Mouse (Mus musculus) lung, embryonic 15.5 days (tissue): ENCODE data around the gene Fgfr2. TPM values are rescaled to one million over a fixed set of nuclear protein-coding genes. Genes with fewer than 3 reads are reported as not detected.

Experiments
- ATAC-seq: fragments of 200-750 bp; cut with Nextera tagmentation; 2 replicates; pipeline ENCODE4 v1.8.0; 2017; ENCODE audit warnings: moderate number of reproducible peaks, borderline replicate concordance; ENCODE audit not compliant: low FRiP score, low TSS enrichment; ENCODE audit errors: extremely low read depth
- H3K27ac ChIP-seq: fragments of 300-500 bp; sonication (generic); 2 replicates; pipeline ENCODE4 v1.5.1; 2015; ENCODE audit warnings: moderate library complexity, mild to moderate bottlenecking, inconsistent platforms
- H3K27me3 ChIP-seq: fragments of 300-500 bp; sonication (generic); 2 replicates; pipeline ENCODE4 v1.6.1; 2015; ENCODE audit warnings: inconsistent platforms
- H3K36me3 ChIP-seq: fragments of 300-500 bp; sonication (generic); 2 replicates; pipeline ENCODE4 v1.6.1; 2015; ENCODE audit warnings: inconsistent platforms
- H3K4me1 ChIP-seq: fragments of 300-500 bp; sonication (generic); 2 replicates; pipeline ENCODE4 v1.6.1; 2015; ENCODE audit warnings: inconsistent platforms
- H3K4me2 ChIP-seq: fragments of 300-500 bp; sonication (generic); 2 replicates; pipeline ENCODE4 v1.6.1; 2015; ENCODE audit warnings: inconsistent platforms, mild to moderate bottlenecking, moderate library complexity
- H3K4me3 ChIP-seq: fragments of 300-500 bp; sonication (generic); 2 replicates; pipeline ENCODE4 v1.5.1; 2015; ENCODE audit warnings: mild to moderate bottlenecking, inconsistent platforms
- H3K9ac ChIP-seq: fragments of 300-500 bp; sonication (generic); 2 replicates; pipeline ENCODE4 v1.6.1; 2015; ENCODE audit warnings: inconsistent platforms
- H3K9me3 ChIP-seq: fragments of 300-500 bp; sonication (generic); 2 replicates; pipeline ENCODE4 v1.6.1; 2016; ENCODE audit warnings: inconsistent platforms
- WGBS: fragments of 180-500 bp; shearing (Covaris S2); methylation state at CpG from one replicate; pipeline ENCODE4 v1.1.7; 2015; 5-methylcytosine and 5-hydroxymethylcytosine counted together
- polyA plus RNA-seq: library from polyadenylated mRNA; unstranded; fragments of >200 nt; fragmentation: Nextera tagmentation; extraction: Ambion mirVana; gene quantifications from 2 replicates; pipeline ENCODE4 v1.2.1, GENCODE M21; 2015

Gene Fgfr2
- polyA plus RNA-seq, 1 experiment from 2014 or later: 160 TPM

DNA sequence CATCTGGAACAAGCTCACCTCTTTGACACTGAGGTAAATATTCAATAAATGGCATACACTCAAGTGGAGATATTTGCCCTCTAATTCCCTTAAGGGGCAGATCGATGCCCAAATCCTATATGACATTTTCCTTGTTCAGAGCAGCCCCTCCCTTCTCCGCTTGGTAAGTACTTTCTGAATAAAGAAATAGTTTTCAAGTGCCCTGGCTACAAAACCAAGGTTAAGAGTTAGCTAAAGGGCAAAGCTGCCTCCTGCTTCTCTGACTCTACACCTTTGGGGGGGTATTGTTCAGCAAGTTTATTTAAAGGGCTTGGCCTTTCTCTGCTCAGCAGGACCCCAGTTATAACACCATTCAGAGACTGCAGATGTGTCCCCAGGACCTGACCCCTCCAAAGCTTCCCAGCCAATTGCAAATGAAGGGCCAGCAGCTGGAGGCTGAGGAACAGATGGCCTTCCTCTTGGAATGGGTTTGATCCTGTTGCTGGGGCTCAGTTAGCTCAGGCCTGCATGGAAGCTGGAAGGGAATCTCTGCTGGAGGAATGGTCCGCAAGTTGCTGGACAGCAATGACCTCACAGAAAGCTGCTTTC lies 2871.1 kb downstream of the Fgfr2 start:
- Histone ChIP-seq H3K36me3 (no peaks in the 10 kb centered on the region; the same call in 1 of the 2 replicates), H3K27ac (peak overlapping the region; percentile 69), H3K27me3 (no peaks in the 10 kb centered on the region), H3K9ac (no peak overlapping the region; the same call in 1 of the 2 replicates), H3K9me3 (no peaks in the 10 kb centered on the region), H3K4me3 (no peak overlapping the region), H3K4me1 (peaks cover 95% of the 10 kb centered on the region), H3K4me2 (no peak overlapping the region; the same call in 1 of the 2 replicates)
- WGBS: 54% methylated on average over 3 of the region's 3 CpGs
- ATAC-seq: no peak

DNA sequence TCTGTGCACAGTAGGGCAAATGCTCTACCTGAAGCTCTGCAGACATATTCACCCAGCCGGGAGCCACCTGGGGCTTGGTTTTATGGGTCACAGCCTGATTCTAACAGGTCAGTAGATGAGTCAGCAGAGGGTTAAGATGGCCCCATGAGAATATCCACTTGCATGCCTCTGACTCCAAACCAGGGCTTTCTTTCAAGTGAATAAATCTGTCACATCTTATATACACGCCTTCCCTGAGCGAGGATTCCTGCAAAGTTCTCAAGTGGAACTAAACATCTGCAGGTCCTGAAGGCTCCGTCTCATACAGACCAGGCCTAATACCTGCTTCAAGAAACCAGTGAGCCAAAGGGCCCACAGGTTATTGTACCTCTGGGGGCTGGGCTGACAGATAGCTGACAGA lies 2872.2 kb downstream of the Fgfr2 start:
- Histone ChIP-seq H3K4me1 (peaks cover 95% of the 10 kb centered on the region), H3K9ac (peak overlapping the region; percentile 21; the same call in 1 of the 2 replicates), H3K4me2 (peak overlapping the region; percentile 21; the same call in 1 of the 2 replicates), H3K9me3 (no peaks in the 10 kb centered on the region), H3K27me3 (no peaks in the 10 kb centered on the region), H3K27ac (peak overlapping the region; percentile 54; the same call in 1 of the 2 replicates), H3K36me3 (no peaks in the 10 kb centered on the region; the same call in 1 of the 2 replicates), H3K4me3 (no peak overlapping the region)
- 60% methylated on average over 4 of the region's 4 CpGs for WGBS
- ATAC-seq: no peak

DNA sequence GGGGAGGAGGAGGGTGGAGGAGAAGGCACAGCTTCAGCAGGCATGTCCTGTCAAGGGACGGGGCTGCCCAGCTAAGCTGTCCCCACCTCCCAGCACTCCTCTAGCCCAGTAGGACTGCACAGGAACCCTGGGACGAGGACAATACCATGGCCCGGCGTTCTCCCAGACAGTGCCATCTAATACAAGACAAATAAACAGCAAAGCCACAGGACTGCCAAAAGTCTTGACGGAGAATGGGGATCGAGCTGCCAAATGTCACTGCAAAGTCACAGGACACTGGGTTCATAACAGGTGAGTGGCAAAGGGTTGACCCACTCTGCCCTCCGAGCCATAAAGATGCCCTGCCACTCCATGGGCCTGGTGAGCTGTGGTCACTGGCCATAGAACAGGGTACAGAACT lies 2874.7 kb downstream of the Fgfr2 start:
- WGBS: 43% methylated on average over 7 of the region's 7 CpGs

DNA sequence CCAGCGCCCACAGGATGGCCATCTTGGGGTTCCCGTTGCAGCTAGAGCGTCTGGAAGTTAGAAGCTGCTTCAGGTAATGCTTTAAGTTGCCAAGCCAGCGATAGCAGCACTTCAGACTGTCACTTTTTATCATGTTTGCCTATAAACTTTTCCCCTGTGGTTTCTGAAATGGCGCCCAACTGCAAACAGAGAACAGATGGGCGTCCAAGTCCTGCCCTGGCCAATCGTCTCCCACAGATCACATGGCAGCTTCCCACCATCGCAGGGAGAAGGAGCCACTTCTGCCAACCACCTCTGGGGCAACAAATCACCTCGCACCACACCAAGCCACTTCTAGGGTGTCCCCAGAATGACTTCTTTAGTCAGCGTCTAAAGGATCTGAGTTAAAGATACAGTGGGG lies 2875.3 kb downstream of the Fgfr2 start:
- Histone ChIP-seq H3K27ac (peak overlapping the region; percentile 34), H3K27me3 (no peaks in the 10 kb centered on the region), H3K36me3 (no peaks in the 10 kb centered on the region; the same call in 1 of the 2 replicates), H3K9me3 (no peaks in the 10 kb centered on the region), H3K4me1 (peaks cover 94% of the 10 kb centered on the region), H3K9ac (no peak overlapping the region), H3K4me2 (peak overlapping the region; percentile 26; the same call in 1 of the 2 replicates), H3K4me3 (no peak overlapping the region)
- 50% methylated on average over 10 of the region's 10 CpGs for WGBS
- no peak for ATAC-seq

More for the DNA sequence above, 2874.7 kb downstream of the Fgfr2 start:
- no peak overlapping the region for H3K4me3 ChIP-seq
- H3K9me3 ChIP-seq: no peaks in the 10 kb centered on the region
- H3K4me1 ChIP-seq: peaks cover 96% of the 10 kb centered on the region
- H3K9ac ChIP-seq: no peak overlapping the region
- peak overlapping the region; percentile 34; the same call in 1 of the 2 replicates for H3K27ac ChIP-seq
- no peak for ATAC-seq
- no peaks in the 10 kb centered on the region for H3K27me3 ChIP-seq
- no peaks in the 10 kb centered on the region; the same call in 1 of the 2 replicates for H3K36me3 ChIP-seq
- peak overlapping the region; percentile 6; the same call in 1 of the 2 replicates for H3K4me2 ChIP-seq

DNA sequence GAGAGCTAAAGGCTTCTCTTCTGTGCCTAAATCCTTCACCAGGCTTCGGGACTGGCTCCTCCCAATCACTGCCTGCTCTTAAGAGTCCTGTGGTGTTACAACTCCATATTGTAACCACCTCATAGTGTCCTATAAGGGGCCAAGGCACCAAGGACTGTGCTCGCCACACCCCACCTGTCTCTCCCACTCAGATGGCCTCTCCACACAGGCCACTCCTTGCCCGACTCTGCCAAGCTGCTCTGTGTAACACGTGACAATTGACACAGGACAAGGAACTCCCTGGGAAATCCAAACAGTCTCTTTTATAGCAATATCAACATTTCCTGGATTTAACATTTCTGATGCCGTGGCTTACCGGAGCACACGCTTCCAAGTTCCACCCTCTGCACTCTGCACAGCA lies 2876.7 kb downstream of the Fgfr2 start:
- H3K27ac ChIP-seq: peak overlapping the region; percentile 34
- peak overlapping the region; percentile 26; the same call in 1 of the 2 replicates for H3K4me2 ChIP-seq
- peak; percentile 81 for ATAC-seq
- H3K4me1 ChIP-seq: peaks cover 80% of the 10 kb centered on the region
- no peaks in the 10 kb centered on the region; the same call in 1 of the 2 replicates for H3K36me3 ChIP-seq
- no peaks in the 10 kb centered on the region for H3K9me3 ChIP-seq
- H3K27me3 ChIP-seq: no peaks in the 10 kb centered on the region
- 39% methylated on average over 7 of the region's 7 CpGs for WGBS
- H3K9ac ChIP-seq: no peak overlapping the region
- H3K4me3 ChIP-seq: no peak overlapping the region

DNA sequence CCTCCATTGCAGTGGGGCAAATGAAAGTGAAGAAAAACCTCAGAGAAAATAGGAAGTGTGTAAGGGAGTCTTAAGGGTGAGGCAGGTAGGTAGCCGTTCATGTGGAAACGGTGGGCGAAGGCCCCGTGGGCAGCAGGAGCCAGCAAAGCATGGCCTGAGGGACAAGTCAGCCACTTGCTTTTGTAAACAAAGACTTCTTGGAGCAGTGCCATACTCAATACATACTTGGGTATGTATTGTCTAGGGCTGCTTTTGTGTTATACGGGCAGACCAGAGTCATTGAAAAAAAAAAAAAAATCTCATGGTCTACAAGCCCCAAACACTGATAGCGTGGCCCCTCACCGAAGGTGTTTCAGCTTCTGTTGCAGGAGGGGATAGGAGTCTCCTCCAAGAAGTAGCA lies 2878.6 kb downstream of the Fgfr2 start:
- Histone ChIP-seq H3K9ac (no peak overlapping the region), H3K9me3 (no peaks in the 10 kb centered on the region), H3K4me2 (peak overlapping the region; percentile 13; the same call in 1 of the 2 replicates), H3K36me3 (peaks cover 3% of the 10 kb centered on the region; the same call in 1 of the 2 replicates), H3K27me3 (no peaks in the 10 kb centered on the region), H3K4me3 (no peak overlapping the region), H3K4me1 (peaks cover 63% of the 10 kb centered on the region), H3K27ac (peak overlapping the region; percentile 22; the same call in 1 of the 2 replicates)
- ATAC-seq: no peak
- 21% methylated on average over 7 of the region's 7 CpGs for WGBS

DNA sequence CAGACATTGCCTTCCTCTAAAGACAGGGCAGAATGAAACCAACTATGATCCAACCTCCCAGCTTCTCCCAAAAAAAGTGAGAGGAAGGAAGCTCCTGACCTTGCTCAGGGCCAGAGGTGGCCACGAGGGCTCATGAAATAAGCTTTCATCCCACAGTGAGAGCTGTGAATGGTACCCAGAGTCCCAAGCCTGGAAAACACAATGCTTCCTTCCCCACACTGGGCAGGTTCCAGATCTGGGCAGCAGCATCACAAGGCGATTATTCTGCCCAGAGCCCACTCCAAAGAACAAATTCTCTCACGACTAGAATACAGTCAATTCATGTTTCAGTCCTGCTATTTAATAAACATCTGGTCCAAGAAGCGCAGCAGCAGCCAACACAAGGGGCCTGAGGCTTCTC lies 2879.3 kb downstream of the Fgfr2 start:
- H3K27me3 ChIP-seq: no peaks in the 10 kb centered on the region
- H3K9ac ChIP-seq: no peak overlapping the region
- no peak overlapping the region for H3K4me3 ChIP-seq
- H3K4me2 ChIP-seq: no peak overlapping the region
- H3K36me3 ChIP-seq: peaks cover 5% of the 10 kb centered on the region; the same call in 1 of the 2 replicates
- WGBS: 55% methylated on average over 4 of the region's 4 CpGs
- 0 out of 2 replicates have a peak overlapping the region, but pooled peaks have one; percentile 39 for H3K27ac ChIP-seq
- no peaks in the 10 kb centered on the region for H3K9me3 ChIP-seq
- H3K4me1 ChIP-seq: peaks cover 56% of the 10 kb centered on the region
- ATAC-seq: no peak

DNA sequence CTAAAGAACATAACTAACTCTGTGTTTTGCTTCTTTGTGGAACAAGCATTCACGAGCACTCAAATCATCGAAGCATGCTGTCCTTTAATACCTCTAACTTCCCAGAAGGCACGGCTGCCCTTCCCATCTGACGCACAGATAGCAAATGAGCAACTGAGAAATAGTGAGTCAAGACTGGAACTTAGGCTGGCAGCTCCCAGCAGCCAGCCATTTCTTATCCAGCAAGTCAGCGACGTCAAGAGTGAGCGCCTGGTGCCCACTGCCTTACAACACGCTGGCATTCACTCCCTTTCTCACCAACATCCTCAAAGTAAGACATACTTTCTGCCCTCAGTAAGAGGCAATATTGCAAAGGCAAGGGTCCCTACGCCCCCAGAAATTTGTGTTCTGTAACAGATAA lies 2883.0 kb downstream of the Fgfr2 start:
- Histone ChIP-seq H3K4me2 (no peak overlapping the region), H3K4me3 (no peak overlapping the region), H3K9ac (no peak overlapping the region), H3K27ac (no peak overlapping the region), H3K4me1 (peaks cover 20% of the 10 kb centered on the region), H3K9me3 (no peaks in the 10 kb centered on the region), H3K27me3 (no peaks in the 10 kb centered on the region), H3K36me3 (peaks cover 5% of the 10 kb centered on the region; the same call in 1 of the 2 replicates)
- WGBS: 84% methylated on average over 9 of the region's 9 CpGs
- ATAC-seq: no peak

DNA sequence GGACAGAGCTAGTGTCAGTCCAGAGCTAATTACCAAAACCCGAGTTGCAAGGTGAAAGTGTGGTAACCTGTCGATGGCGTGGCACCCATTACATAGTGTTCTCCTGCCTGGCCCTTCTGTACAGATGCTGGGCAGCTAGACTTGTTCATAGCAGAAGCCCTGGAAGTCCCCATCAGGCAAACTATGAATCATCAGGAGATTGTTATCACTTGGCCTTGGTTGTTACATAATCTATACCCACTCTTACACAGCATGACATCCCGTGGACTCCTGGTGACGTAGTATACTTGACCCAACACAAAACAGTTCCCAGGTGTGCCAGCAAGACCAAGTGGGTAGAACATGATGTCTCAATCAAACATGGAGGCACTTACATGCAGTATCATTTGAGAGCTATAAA lies 2885.9 kb downstream of the Fgfr2 start:
- Histone ChIP-seq H3K36me3 (peaks cover 5% of the 10 kb centered on the region; the same call in 1 of the 2 replicates), H3K9ac (no peak overlapping the region), H3K4me2 (no peak overlapping the region), H3K9me3 (no peaks in the 10 kb centered on the region), H3K27me3 (no peaks in the 10 kb centered on the region), H3K27ac (no peak overlapping the region), H3K4me3 (no peak overlapping the region), H3K4me1 (peaks cover 3% of the 10 kb centered on the region; the same call in 1 of the 2 replicates)
- ATAC-seq: no peak
- 72% methylated on average over 5 of the region's 5 CpGs for WGBS

DNA sequence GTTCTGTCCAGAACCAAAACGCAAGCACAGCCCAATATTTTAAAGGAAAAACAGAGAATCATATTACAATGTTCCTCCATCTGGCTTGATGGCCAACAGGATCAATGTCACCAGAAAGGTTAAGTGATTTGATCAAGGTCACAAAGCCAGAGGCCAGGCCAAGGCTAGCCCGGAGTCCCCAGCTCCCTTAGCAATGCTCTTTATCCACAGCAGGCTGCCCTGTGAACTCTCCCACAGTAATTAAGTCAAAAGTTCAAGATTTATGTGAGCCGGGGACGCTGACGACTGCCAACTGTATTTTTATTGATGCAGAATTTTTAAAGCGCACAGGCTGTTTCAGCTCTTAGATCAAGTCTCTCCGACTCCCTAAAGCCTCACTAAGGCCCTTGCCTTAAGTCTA lies 2889.4 kb downstream of the Fgfr2 start:
- Histone ChIP-seq H3K36me3 (no peaks in the 10 kb centered on the region), H3K4me2 (no peak overlapping the region), H3K4me3 (no peak overlapping the region), H3K27me3 (no peaks in the 10 kb centered on the region), H3K27ac (no peak overlapping the region), H3K4me1 (peaks cover 20% of the 10 kb centered on the region), H3K9me3 (no peaks in the 10 kb centered on the region), H3K9ac (no peak overlapping the region)
- WGBS: 55% methylated on average over 7 of the region's 7 CpGs
- no peak for ATAC-seq

DNA sequence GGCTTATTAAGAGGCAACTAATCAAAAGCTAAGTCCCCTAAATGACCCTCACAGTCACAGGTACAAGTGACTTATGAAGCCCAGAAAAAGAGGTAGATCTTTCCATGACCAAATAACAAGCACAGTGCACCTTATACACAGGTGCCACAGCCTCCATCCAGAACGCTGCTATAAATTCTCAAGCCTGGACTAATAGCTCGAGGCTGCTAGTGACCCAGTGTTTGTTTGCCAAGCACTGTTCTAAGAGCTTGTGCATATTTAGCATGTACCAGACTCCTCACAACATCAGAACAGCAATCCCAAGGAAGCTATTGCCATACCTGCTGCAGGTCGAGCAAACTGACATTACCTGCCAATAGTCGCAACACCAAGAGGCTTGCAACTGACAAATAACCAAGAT lies 2893.1 kb downstream of the Fgfr2 start:
- Histone ChIP-seq H3K27ac (no peak overlapping the region), H3K4me3 (no peak overlapping the region), H3K36me3 (peaks cover 8% of the 10 kb centered on the region), H3K9ac (no peak overlapping the region), H3K4me2 (no peak overlapping the region), H3K4me1 (peaks cover 23% of the 10 kb centered on the region), H3K27me3 (no peaks in the 10 kb centered on the region), H3K9me3 (no peaks in the 10 kb centered on the region)
- no peak for ATAC-seq
- 77% methylated on average over 4 of the region's 4 CpGs for WGBS

DNA sequence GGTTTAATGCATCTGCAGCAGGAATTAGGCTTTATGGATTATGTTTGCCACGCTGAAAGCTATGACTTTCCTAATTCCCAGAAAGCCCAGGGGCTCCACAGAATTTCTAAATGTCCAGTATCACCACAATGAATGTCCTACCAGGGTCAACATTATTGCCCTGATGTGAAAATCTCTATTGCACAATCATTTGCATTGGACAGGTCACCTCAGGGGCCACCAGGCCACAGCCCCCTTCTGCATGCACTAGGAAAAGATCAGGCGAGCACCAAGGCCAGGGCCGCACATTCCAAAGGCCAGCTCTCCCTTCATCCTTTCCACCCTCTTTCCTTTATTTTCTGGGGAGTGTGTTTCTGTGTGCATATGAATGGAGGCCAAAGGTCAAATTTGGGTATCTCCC lies 2897.9 kb downstream of the Fgfr2 start:
- 91% methylated on average over 3 of the region's 3 CpGs for WGBS
- Histone ChIP-seq H3K4me2 (no peak overlapping the region), H3K27ac (no peak overlapping the region), H3K4me1 (peaks cover 15% of the 10 kb centered on the region), H3K9ac (no peak overlapping the region), H3K27me3 (no peaks in the 10 kb centered on the region), H3K9me3 (no peaks in the 10 kb centered on the region), H3K4me3 (no peak overlapping the region), H3K36me3 (peaks cover 8% of the 10 kb centered on the region)
- ATAC-seq: no peak; the same call in 1 of the 2 replicates
